Mouse (Mus musculus) heart, embryonic 15.5 days (tissue): ENCODE results near the gene Olfr630. TPM values are rescaled to one million over a fixed set of nuclear protein-coding genes. Genes with fewer than 3 reads are reported as not detected.
"Not testable (repeated sequence)": the region's sequence is repeated elsewhere in the genome, so short reads cannot be mapped to it uniquely, and the experiment has no call there.

Experiments
- ATAC-seq: fragments of 200-750 bp; cut with Nextera tagmentation; replicated peaks from 2 replicates; pipeline ENCODE4 v1.8.0; 2017; ENCODE audit warnings: low read depth, moderate TSS enrichment; ENCODE audit not compliant: insufficient number of reproducible peaks, insufficient read depth, low FRiP score
- H3K27ac ChIP-seq: fragments of 300-500 bp; sonication (generic); 2 replicates; pipeline ENCODE4 v1.5.1; 2015; ENCODE audit warnings: mild to moderate bottlenecking, inconsistent platforms
- H3K27me3 ChIP-seq: fragments of 300-500 bp; sonication (generic); 2 replicates; pipeline ENCODE4 v1.6.1; 2015; ENCODE audit warnings: inconsistent platforms
- H3K36me3 ChIP-seq: fragments of 300-500 bp; sonication (generic); 2 replicates; pipeline ENCODE4 v1.6.1; 2015; ENCODE audit warnings: mild to moderate bottlenecking, inconsistent platforms
- H3K4me1 ChIP-seq: fragments of 300-500 bp; sonication (generic); replicated peaks from 2 replicates; pipeline ENCODE4 v1.6.1; 2015; ENCODE audit warnings: inconsistent platforms
- H3K4me2 ChIP-seq: fragments of 300-500 bp; sonication (generic); 2 replicates; pipeline ENCODE4 v1.6.1; 2015; ENCODE audit warnings: inconsistent platforms, mild to moderate bottlenecking, moderate library complexity
- H3K4me3 ChIP-seq: fragments of 300-500 bp; sonication (generic); 2 replicates; pipeline ENCODE4 v1.5.1; 2015; ENCODE audit warnings: mild to moderate bottlenecking, inconsistent platforms
- H3K9ac ChIP-seq: fragments of 300-500 bp; sonication (generic); 2 replicates; pipeline ENCODE4 v1.6.1; 2015; ENCODE audit warnings: mild to moderate bottlenecking, inconsistent platforms
- H3K9me3 ChIP-seq: fragments of 300-500 bp; sonication (generic); replicated peaks from 2 replicates; pipeline ENCODE4 v1.6.1; 2016; ENCODE audit warnings: inconsistent platforms
- WGBS: fragments of 180-500 bp; shearing (Covaris S2); methylation state at CpG from one replicate; pipeline ENCODE4 v1.1.7; 2015; ENCODE audit warnings: mixed read lengths; 5-methylcytosine and 5-hydroxymethylcytosine counted together
- polyA plus RNA-seq: library from polyadenylated mRNA; unstranded; fragments of >200 nt; fragmentation: Nextera tagmentation; extraction: Ambion mirVana; gene quantifications from 2 replicates; pipeline ENCODE4 v1.2.1, GENCODE M21; 2015

Olfr630 gene
- not detected in 2 replicates for polyA plus RNA-seq

GRCm38 (mm10) chr7:103757233-103757632 is at the start of gene Olfr630:
Gene Olfr630, minus strand, starts transcription at chr7:103757333.
- Histone ChIP-seq H3K9ac (no peak within 1 kb of the TSS), H3K4me2 (no peak within 1 kb of the TSS), H3K36me3 (no peaks in the 10 kb centered on the region), H3K9me3 (no peaks in the 10 kb centered on the region), H3K27ac (no peak within 1 kb of the TSS), H3K4me3 (no peak within 1 kb of the TSS), H3K27me3 (no peaks in the 10 kb centered on the region), H3K4me1 (no peaks in the 10 kb centered on the region)
- 41% methylated on average over 2 of the region's 2 CpGs for WGBS
- ATAC-seq: no peak

GRCm38 (mm10) chr7:103806856-103807255 is 49.7 kb upstream of the Olfr630 start:
- Histone ChIP-seq H3K9ac (no peak overlapping the region), H3K27ac (no peak overlapping the region), H3K4me3 (no peak overlapping the region), H3K4me1 (no peaks in the 10 kb centered on the region), H3K4me2 (no peak overlapping the region), H3K27me3 (no peaks in the 10 kb centered on the region), H3K9me3 (no peaks in the 10 kb centered on the region), H3K36me3 (no peaks in the 10 kb centered on the region)
- ATAC-seq: no peak
- WGBS: 67% methylated on average over 1 of the region's 1 CpGs

- Histone ChIP-seq H3K4me3 (no peak overlapping the region), H3K36me3 (no peaks in the 10 kb centered on the region), H3K27me3 (no peaks in the 10 kb centered on the region), H3K9ac (no peak overlapping the region), H3K9me3 (no peaks in the 10 kb centered on the region), H3K4me1 (no peaks in the 10 kb centered on the region), H3K4me2 (no peak overlapping the region), H3K27ac (no peak overlapping the region)
- ATAC-seq: no peak
- 15% methylated on average over 4 of the region's 4 CpGs for WGBS
These were observed 35.7 kb upstream of the Olfr630 start for GRCm38 (mm10) chr7:103792669-103793388.

GRCm38 (mm10) chr7:103791721-103792120 is 34.6 kb upstream of the Olfr630 start, which contains the start of gene Olfr67:
Gene Olfr67, minus strand, starts transcription at chr7:103791821.
- H3K36me3 ChIP-seq: no peaks in the 10 kb centered on the region
- H3K4me2 ChIP-seq: no peak within 1 kb of the TSS
- 68% methylated on average over 3 of the region's 3 CpGs for WGBS
- no peaks in the 10 kb centered on the region for H3K4me1 ChIP-seq
- no peak within 1 kb of the TSS for H3K9ac ChIP-seq
- H3K27ac ChIP-seq: no peak within 1 kb of the TSS
- H3K9me3 ChIP-seq: no peaks in the 10 kb centered on the region
- no peaks in the 10 kb centered on the region for H3K27me3 ChIP-seq
- ATAC-seq: no peak
- no peak within 1 kb of the TSS for H3K4me3 ChIP-seq

- Histone ChIP-seq H3K4me3 (no peak within 1 kb of the TSS), H3K4me2 (no peak within 1 kb of the TSS), H3K27me3 (no peaks in the 10 kb centered on the region), H3K9ac (no peak within 1 kb of the TSS), H3K9me3 (no peaks in the 10 kb centered on the region), H3K4me1 (no peaks in the 10 kb centered on the region), H3K36me3 (no peaks in the 10 kb centered on the region), H3K27ac (no peak within 1 kb of the TSS)
- no peak for ATAC-seq
- WGBS: 68% methylated on average over 3 of the region's 3 CpGs
These were observed 22.5 kb upstream of the Olfr630 start, which contains the start of gene Olfr68 for GRCm38 (mm10) chr7:103779598-103779997. Gene Olfr68, minus strand, starts transcription at chr7:103779698.

- WGBS: 56% methylated on average over 4 of the region's 4 CpGs
- H3K36me3 ChIP-seq, H3K27me3 ChIP-seq, H3K9me3 ChIP-seq, H3K27ac ChIP-seq, H3K4me1 ChIP-seq, H3K9ac ChIP-seq, H3K4me2 ChIP-seq, H3K4me3 ChIP-seq, ATAC-seq: not testable (repeated sequence)
These were observed 20.5 kb upstream of the Olfr630 start for GRCm38 (mm10) chr7:103777652-103778051.

- H3K4me1 ChIP-seq: no peaks in the 10 kb centered on the region
These were observed 14.4 kb upstream of the Olfr630 start, which contains the start of gene Olfr69 for GRCm38 (mm10) chr7:103771494-103771893. Gene Olfr69, minus strand, starts transcription at chr7:103771594.

GRCm38 (mm10) chr7:103767687-103768086 is 10.6 kb upstream of the Olfr630 start:
- not testable (repeated sequence) for ATAC-seq, H3K9ac ChIP-seq, H3K36me3 ChIP-seq, H3K27me3 ChIP-seq, H3K4me2 ChIP-seq, H3K9me3 ChIP-seq, H3K4me1 ChIP-seq, H3K4me3 ChIP-seq, H3K27ac ChIP-seq
- 74% methylated on average over 6 of the region's 6 CpGs for WGBS

More at GRCm38 (mm10) chr7:103771494-103771893, 14.4 kb upstream of the Olfr630 start, which contains the start of gene Olfr69:
- WGBS: 65% methylated on average over 2 of the region's 2 CpGs
- H3K36me3 ChIP-seq: no peaks in the 10 kb centered on the region
- no peak within 1 kb of the TSS for H3K4me2 ChIP-seq
- H3K27ac ChIP-seq: no peak within 1 kb of the TSS
- no peak within 1 kb of the TSS for H3K4me3 ChIP-seq
- H3K9ac ChIP-seq: no peak within 1 kb of the TSS
- no peaks in the 10 kb centered on the region for H3K27me3 ChIP-seq
- H3K9me3 ChIP-seq: no peaks in the 10 kb centered on the region
- ATAC-seq: no peak

- H3K4me2 ChIP-seq, H3K4me1 ChIP-seq, H3K27me3 ChIP-seq, ATAC-seq, H3K9me3 ChIP-seq, H3K9ac ChIP-seq, H3K27ac ChIP-seq, H3K36me3 ChIP-seq, H3K4me3 ChIP-seq: not testable (repeated sequence)
- WGBS: 81% methylated on average over 6 of the region's 6 CpGs
These were observed 5.1 kb upstream of the Olfr630 start for GRCm38 (mm10) chr7:103762212-103762611.

GRCm38 (mm10) chr7:103744843-103745242 is 12.3 kb downstream of the Olfr630 start, which contains the start of gene Olfr629:
Gene Olfr629, minus strand, starts transcription at chr7:103744943.
- no peak within 1 kb of the TSS for H3K4me3 ChIP-seq
- H3K4me2 ChIP-seq: no peak within 1 kb of the TSS
- ATAC-seq: no peak
- WGBS: 69% methylated on average over 2 of the region's 2 CpGs
- H3K9ac ChIP-seq: no peak within 1 kb of the TSS
- no peaks in the 10 kb centered on the region for H3K36me3 ChIP-seq
- no peaks in the 10 kb centered on the region for H3K9me3 ChIP-seq
- no peaks in the 10 kb centered on the region for H3K27me3 ChIP-seq
- H3K27ac ChIP-seq: no peak within 1 kb of the TSS
- H3K4me1 ChIP-seq: no peaks in the 10 kb centered on the region

GRCm38 (mm10) chr7:103730074-103730473 is 27.1 kb downstream of the Olfr630 start, which contains the start of gene Olfr628:
Gene Olfr628, plus strand, starts transcription at chr7:103730374.
- no peak for ATAC-seq
- Histone ChIP-seq H3K4me3 (no peak within 1 kb of the TSS), H3K4me2 (no peak within 1 kb of the TSS), H3K4me1 (no peaks in the 10 kb centered on the region), H3K27me3 (no peaks in the 10 kb centered on the region), H3K27ac (no peak within 1 kb of the TSS), H3K9ac (no peak within 1 kb of the TSS), H3K9me3 (no peaks in the 10 kb centered on the region), H3K36me3 (no peaks in the 10 kb centered on the region)
- 71% methylated on average over 1 of the region's 1 CpGs for WGBS

- not testable (repeated sequence) for ATAC-seq, H3K27ac ChIP-seq, H3K4me3 ChIP-seq, H3K9ac ChIP-seq, H3K4me1 ChIP-seq, H3K4me2 ChIP-seq, H3K27me3 ChIP-seq, H3K36me3 ChIP-seq, H3K9me3 ChIP-seq
- 91% methylated on average over 1 of the region's 1 CpGs for WGBS
These were observed 40.7 kb downstream of the Olfr630 start for GRCm38 (mm10) chr7:103716398-103716797.
